In the genomic region with DNA sequence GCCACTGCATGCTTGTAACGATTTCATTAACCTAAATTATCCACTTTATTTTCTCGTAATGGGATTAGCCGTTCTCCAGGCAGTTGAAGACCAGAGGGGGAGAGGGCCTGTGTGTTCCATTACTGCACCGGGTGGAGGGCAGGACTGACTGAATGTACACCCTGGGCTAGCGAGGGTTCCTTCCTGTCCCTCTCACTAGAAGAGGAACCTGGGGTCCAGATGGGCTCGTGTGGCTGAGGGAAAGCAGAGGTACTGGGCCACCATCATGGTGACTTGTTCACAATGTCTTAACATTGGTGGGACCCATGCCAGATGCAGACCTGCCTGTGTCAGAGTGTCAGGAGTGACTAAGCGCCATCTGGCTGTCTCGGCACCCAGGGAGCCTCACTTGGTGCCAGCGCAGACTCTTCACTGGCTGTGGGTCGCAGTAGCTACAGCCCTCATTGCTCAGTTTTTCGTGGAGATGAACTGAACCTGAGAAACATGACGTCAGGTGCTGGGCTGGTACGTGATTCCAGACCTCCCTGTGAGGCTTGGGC, we compare ENCODE assay signal across 11 mouse cellular contexts. TPM values are rescaled to one million over a fixed set of nuclear protein-coding genes. Genes with fewer than 3 reads are reported as not detected.
DNase-seq lines count a peak whose midpoint lies in the region.
"Had no signal": no experiment of that assay in that cellular context is flagged by ENCODE, and none has a peak within 500 bp of the region (broad histone marks: within the 10 kb centered on the region; RNA-seq: fewer than 3 reads in every experiment).

No protein-coding gene starts in this region.

- DNase-seq in adrenal gland, postnatal 25 days: peak; percentile 10
- no peak for DNase-seq in adrenal gland, adult 18-20 months (ENCODE audit: low spot score in 2 of 2)
- peak; percentile 90 for DNase-seq in MN1 (ENCODE audit: low spot score)
- peak; percentile 85 for DNase-seq in cerebellum, adult 11 months
- peak; percentile 88 to 93 for DNase-seq in cerebellum, postnatal 25 days
- DNase-seq in adipocyte (ENCODE audit: low spot score): no peak
- no peak for DNase-seq in gastrocnemius, postnatal 10 days
- DNase-seq: embryo, embryonic 11 days; heart, postnatal 14 days; lung, postnatal 14 days; thymus, postnatal 14 days had no signal

RNA-seq across cellular contexts. Expression of a gene that starts 51.6 kb away (rescaled TPM):
- 19.1 and 25.0 TPM in 2 replicates for total RNA-seq in adrenal gland, postnatal 25 days (2021)
- 10 to 100 TPM; 25.7 to 26.1 TPM for total RNA-seq in adrenal gland, adult 18-20 months (2021)
- total RNA-seq in gastrocnemius, postnatal 10 days (2021): 10 to 100 TPM; 14.1 to 20.8 TPM

Comparison
In these comparisons a context has a peak if more than half of its experiments do, and no peak if none do; other contexts are left out.
1. DNase-seq: peak in adrenal gland, postnatal 25 days (single experiment), MN1 (single experiment), cerebellum, adult 11 months (single experiment) and cerebellum, postnatal 25 days (2 of 2); none in adrenal gland, adult 18-20 months (0 of 2), adipocyte (single experiment) and gastrocnemius, postnatal 10 days (single experiment).